Mouse (Mus musculus): Measurements from ENCODE around the gene Rdh11. TPM values are rescaled to one million over a fixed set of nuclear protein-coding genes. Genes with fewer than 3 reads are reported as not detected.

Rdh11 gene
- polyA plus RNA-seq (2012; rRNA removed), result 31.1 and 32.4 TPM in 2 replicates

DNA sequence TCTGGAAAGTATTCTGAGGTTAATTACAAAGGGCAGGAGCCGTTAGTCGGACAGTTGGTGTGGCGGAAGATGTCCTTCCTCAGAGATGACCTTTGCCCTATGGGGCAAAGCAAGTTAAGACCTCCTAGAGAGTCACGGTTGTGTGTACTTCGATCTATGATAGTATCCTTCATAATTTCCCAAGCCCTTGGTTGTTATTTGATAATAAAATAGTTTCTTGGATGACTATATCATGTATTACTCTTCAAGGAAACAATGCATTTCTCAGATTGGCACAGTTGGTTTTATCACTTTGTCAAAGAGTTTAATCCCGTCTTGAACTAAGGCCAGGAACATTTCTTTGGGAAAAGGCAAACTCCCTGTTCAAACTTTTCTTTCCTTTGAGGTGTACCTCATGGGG is at the start of gene Rdh11:
Gene Rdh11 (minus strand): TSS at position 101 of the 400 bp plus-strand sequence.
- 61% methylated on average over 6 of the region's 6 CpGs for WGBS
- DNase-seq, result no peak
- Histone ChIP-seq H3K4me1 (ENCODE audit: control insufficient read depth, insufficient read depth, low read length) (peaks cover 5% of the 10 kb centered on the region; the same call in 1 of the 2 replicates), H3K4me3 (replicated peaks; ENCODE audit: insufficient read depth, low read depth, low read length) (peak within 1 kb of the TSS; percentile 79), H3K27ac (ENCODE audit: insufficient read depth, low read length) (no peak within 1 kb of the TSS), H3K27me3 (ENCODE audit: control insufficient read depth, insufficient read depth, low read length) (no peaks in the 10 kb centered on the region)
- TF ChIP-seq CTCF (IDR thresholded peaks at IDR 0.05; ENCODE audit: borderline replicate concordance, insufficient read depth, low read depth, low read length) (no peak), POLR2A (IDR thresholded peaks at IDR 0.05; ENCODE audit: borderline replicate concordance, insufficient read depth, low read length) (no peak)

- Histone ChIP-seq H3K27ac (ENCODE audit: insufficient read depth, low read length) (no peak overlapping the region), H3K4me3 (replicated peaks; ENCODE audit: insufficient read depth, low read depth, low read length) (no peak overlapping the region), H3K4me1 (ENCODE audit: control insufficient read depth, insufficient read depth, low read length) (no peaks in the 10 kb centered on the region; the same call in 1 of the 2 replicates), H3K27me3 (ENCODE audit: control insufficient read depth, insufficient read depth, low read length) (no peaks in the 10 kb centered on the region)
- 71% methylated on average over 11 of the region's 11 CpGs for WGBS
- TF ChIP-seq POLR2A (IDR thresholded peaks at IDR 0.05; ENCODE audit: borderline replicate concordance, insufficient read depth, low read length) (no peak), CTCF (IDR thresholded peaks at IDR 0.05; ENCODE audit: borderline replicate concordance, insufficient read depth, low read depth, low read length) (no peak)
- no peak for DNase-seq
Measured at GRCm38 (mm10) chr12:79235485-79236080, 43.5 kb upstream of the Rdh11 start.

DNA sequence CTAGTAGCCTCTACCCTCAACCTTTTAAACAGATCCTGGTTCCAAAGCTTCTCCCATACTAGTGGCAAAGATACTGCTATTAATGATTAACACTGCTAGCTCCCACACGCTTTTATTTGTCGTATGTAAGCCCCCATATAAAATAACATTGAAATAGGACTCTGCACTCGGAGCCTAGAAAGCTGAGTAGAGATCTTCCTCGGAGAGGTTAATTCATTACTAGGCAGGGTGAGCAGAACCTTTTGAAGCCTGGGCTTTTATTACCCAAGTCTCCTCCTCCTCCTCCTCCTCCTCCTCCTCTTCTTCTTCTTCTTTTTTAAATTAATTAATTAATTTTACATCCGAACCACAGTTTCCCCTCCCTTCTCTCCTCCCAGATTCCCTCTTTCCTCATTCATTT is 25.4 kb upstream of the Rdh11 start:
- Histone ChIP-seq H3K27ac (ENCODE audit: insufficient read depth, low read length) (no peak overlapping the region), H3K4me1 (ENCODE audit: control insufficient read depth, insufficient read depth, low read length) (no peaks in the 10 kb centered on the region), H3K4me3 (replicated peaks; ENCODE audit: insufficient read depth, low read depth, low read length) (no peak overlapping the region), H3K27me3 (ENCODE audit: control insufficient read depth, insufficient read depth, low read length) (no peaks in the 10 kb centered on the region)
- no peak for TF ChIP-seq CTCF (IDR thresholded peaks at IDR 0.05; ENCODE audit: borderline replicate concordance, insufficient read depth, low read depth, low read length)
- no peak for TF ChIP-seq POLR2A (IDR thresholded peaks at IDR 0.05; ENCODE audit: borderline replicate concordance, insufficient read depth, low read length)
- no peak for DNase-seq
- WGBS, result 75% methylated on average over 5 of the region's 5 CpGs

DNA sequence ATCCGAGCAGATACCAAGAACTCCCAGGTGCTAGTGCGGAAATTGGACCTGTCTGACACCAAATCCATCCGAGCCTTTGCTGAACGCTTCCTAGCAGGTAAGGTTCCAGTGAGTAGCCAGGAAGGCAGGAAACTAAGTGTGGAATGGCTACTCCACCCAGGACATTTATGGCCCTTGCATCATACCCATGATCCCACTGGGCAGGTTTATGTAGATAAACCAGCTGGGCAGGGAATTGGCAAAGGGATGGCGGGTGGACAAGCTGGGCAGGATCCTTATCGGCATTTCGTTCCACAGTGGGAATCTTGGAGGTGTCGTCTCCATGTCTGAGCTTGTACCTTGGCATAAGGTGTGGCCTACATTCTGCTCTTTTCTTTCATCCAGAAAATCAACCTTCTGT is 19.4 kb upstream of the Rdh11 start:
- DNase-seq, result no peak
- WGBS, result 84% methylated on average over 8 of the region's 8 CpGs

DNA sequence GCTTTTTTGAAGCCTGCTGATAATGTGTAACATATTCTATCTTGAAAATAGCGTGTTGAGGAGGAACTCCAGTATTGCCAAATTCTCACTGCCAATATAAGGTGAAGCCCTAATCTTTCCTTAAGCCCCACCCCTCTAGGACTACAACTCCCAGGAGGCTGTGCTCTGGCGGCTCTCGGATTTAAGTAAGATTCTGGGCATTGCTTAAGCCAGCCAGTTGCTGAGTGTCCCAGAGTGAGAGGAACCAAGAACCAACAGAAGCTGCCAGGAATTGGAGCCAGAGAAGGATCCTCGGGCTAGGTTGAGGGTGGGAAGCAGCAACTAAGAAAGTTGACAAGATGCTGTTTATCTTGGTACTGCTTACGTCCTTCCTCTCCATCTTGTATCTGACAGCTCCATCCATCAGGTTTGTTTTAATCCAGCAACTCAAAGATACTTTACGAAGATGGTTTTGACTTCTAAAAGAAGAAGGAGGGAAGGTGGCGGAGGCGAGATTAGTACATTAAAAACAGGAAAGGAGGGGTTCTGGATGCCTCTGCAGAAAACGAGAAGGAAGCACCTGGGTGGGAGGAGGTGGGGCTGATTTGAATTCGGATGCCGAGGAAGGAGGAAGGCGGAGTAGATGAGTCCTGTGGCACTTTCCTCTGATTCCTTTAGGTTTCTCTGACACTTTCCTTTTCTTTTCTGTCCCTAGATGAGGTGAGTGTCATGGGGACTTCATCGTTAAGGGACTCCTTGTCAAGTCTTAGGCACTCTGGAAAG is 16.8 kb upstream of the Rdh11 start, which contains the start of gene Rdh12:
Gene Rdh12 (plus strand): TSS at position 212 of the 762 bp plus-strand sequence.
- H3K27me3 ChIP-seq (ENCODE audit: control insufficient read depth, insufficient read depth, low read length), result no peaks in the 10 kb centered on the region
- peak; percentile 30; the same call in 1 of the 2 replicates for TF ChIP-seq POLR2A (IDR thresholded peaks at IDR 0.05; ENCODE audit: borderline replicate concordance, insufficient read depth, low read length)
- TF ChIP-seq CTCF (IDR thresholded peaks at IDR 0.05; ENCODE audit: borderline replicate concordance, insufficient read depth, low read depth, low read length), result no peak
- no peaks in the 10 kb centered on the region for H3K4me1 ChIP-seq (ENCODE audit: control insufficient read depth, insufficient read depth, low read length)
- peak; percentile 58 for DNase-seq
- H3K4me3 ChIP-seq (replicated peaks; ENCODE audit: insufficient read depth, low read depth, low read length), result peak within 1 kb of the TSS; percentile 99
- no peak within 1 kb of the TSS for H3K27ac ChIP-seq (ENCODE audit: insufficient read depth, low read length)
- WGBS, result 4% methylated on average over 13 of the region's 13 CpGs

More for the DNA sequence above, 19.4 kb upstream of the Rdh11 start:
- Histone ChIP-seq H3K4me3 (replicated peaks; ENCODE audit: insufficient read depth, low read depth, low read length) (no peak overlapping the region), H3K27me3 (ENCODE audit: control insufficient read depth, insufficient read depth, low read length) (no peaks in the 10 kb centered on the region), H3K4me1 (ENCODE audit: control insufficient read depth, insufficient read depth, low read length) (no peaks in the 10 kb centered on the region), H3K27ac (ENCODE audit: insufficient read depth, low read length) (no peak overlapping the region)
- TF ChIP-seq CTCF (IDR thresholded peaks at IDR 0.05; ENCODE audit: borderline replicate concordance, insufficient read depth, low read depth, low read length) (no peak), POLR2A (IDR thresholded peaks at IDR 0.05; ENCODE audit: borderline replicate concordance, insufficient read depth, low read length) (no peak)

GRCm38 (mm10) chr12:79201882-79202281 is 9.8 kb upstream of the Rdh11 start:
- no peak overlapping the region for H3K4me3 ChIP-seq (replicated peaks; ENCODE audit: insufficient read depth, low read depth, low read length)
- no peaks in the 10 kb centered on the region for H3K4me1 ChIP-seq (ENCODE audit: control insufficient read depth, insufficient read depth, low read length)
- 78% methylated on average over 3 of the region's 3 CpGs for WGBS
- no peak for TF ChIP-seq CTCF (IDR thresholded peaks at IDR 0.05; ENCODE audit: borderline replicate concordance, insufficient read depth, low read depth, low read length)
- TF ChIP-seq POLR2A (IDR thresholded peaks at IDR 0.05; ENCODE audit: borderline replicate concordance, insufficient read depth, low read length), result no peak
- no peak for DNase-seq
- H3K27me3 ChIP-seq (ENCODE audit: control insufficient read depth, insufficient read depth, low read length), result no peaks in the 10 kb centered on the region
- H3K27ac ChIP-seq (ENCODE audit: insufficient read depth, low read length), result no peak overlapping the region

DNA sequence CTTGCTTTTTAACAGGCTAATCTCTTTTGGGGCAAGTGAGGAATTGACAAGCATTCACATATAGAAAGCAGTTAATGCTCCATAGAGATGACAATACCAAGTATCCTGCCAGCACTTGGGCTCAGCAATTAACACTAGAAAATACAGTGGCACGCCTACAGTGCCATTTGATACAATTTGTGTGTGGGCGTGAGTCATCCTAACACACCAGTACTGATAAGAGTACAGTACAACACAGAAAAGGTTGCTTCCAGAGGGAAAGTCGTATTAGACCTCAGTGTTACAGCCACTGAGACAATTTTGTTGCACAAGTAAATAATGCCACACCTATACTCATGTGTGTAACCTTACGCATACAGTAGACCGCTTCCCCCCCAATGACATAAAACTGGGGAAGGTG is 5.0 kb upstream of the Rdh11 start:
- TF ChIP-seq POLR2A (IDR thresholded peaks at IDR 0.05; ENCODE audit: borderline replicate concordance, insufficient read depth, low read length) (no peak), CTCF (IDR thresholded peaks at IDR 0.05; ENCODE audit: borderline replicate concordance, insufficient read depth, low read depth, low read length) (no peak)
- no peaks in the 10 kb centered on the region for H3K4me1 ChIP-seq (ENCODE audit: control insufficient read depth, insufficient read depth, low read length)
- no peaks in the 10 kb centered on the region for H3K27me3 ChIP-seq (ENCODE audit: control insufficient read depth, insufficient read depth, low read length)
- no peak for DNase-seq
- no peak overlapping the region for H3K4me3 ChIP-seq (replicated peaks; ENCODE audit: insufficient read depth, low read depth, low read length)
- H3K27ac ChIP-seq (ENCODE audit: insufficient read depth, low read length), result no peak overlapping the region
- WGBS, result 85% methylated on average over 5 of the region's 5 CpGs

Measured in cerebellum, adult 2 months (tissue).